Mouse (Mus musculus): ENCODE measurements at regions not wholly inside any gene's neighbourhood (a gene's known extent, or its start where the extent isn't known, plus 50 kb on each side); places are given as distances from the start of the nearest gene placed in this dataset.

- no peak for DNase-seq (ENCODE audit: low read depth, low spot score)
These were observed 484.3 kb upstream of the Etaa1 start for GRCm38 (mm10) chr11:18437834-18438611.

- no peak for DNase-seq (ENCODE audit: low read depth, low spot score)
These were observed 467.4 kb upstream of the Etaa1 start for GRCm38 (mm10) chr11:18421076-18421475.

GRCm38 (mm10) chr11:18413769-18414168, 460.1 kb upstream of the Etaa1 start:
- no peak for DNase-seq (ENCODE audit: low read depth, low spot score)

GRCm38 (mm10) chr11:18408071-18408752, 454.5 kb upstream of the Etaa1 start:
- no peak for DNase-seq (ENCODE audit: low read depth, low spot score)

- peak; percentile 15 for DNase-seq (ENCODE audit: low read depth, low spot score)
These were observed 445.9 kb upstream of the Etaa1 start for GRCm38 (mm10) chr11:18399561-18399960.

- peak; percentile 83 for DNase-seq (ENCODE audit: low read depth, low spot score)
These were observed 442.7 kb upstream of the Etaa1 start for GRCm38 (mm10) chr11:18396397-18396796.

- DNase-seq (ENCODE audit: low read depth, low spot score), result peak; percentile 70
These were observed 442.0 kb upstream of the Etaa1 start for GRCm38 (mm10) chr11:18395631-18396030.

GRCm38 (mm10) chr11:18372813-18373332, 419.2 kb upstream of the Etaa1 start:
- no peak for DNase-seq (ENCODE audit: low read depth, low spot score)

- no peak for DNase-seq (ENCODE audit: low read depth, low spot score)
These were observed 417.6 kb upstream of the Etaa1 start for GRCm38 (mm10) chr11:18371304-18371703.

- peak; percentile 21 for DNase-seq (ENCODE audit: low read depth, low spot score)
These were observed 417.2 kb upstream of the Etaa1 start for GRCm38 (mm10) chr11:18370861-18371260.

GRCm38 (mm10) chr11:18354866-18355265, 401.2 kb upstream of the Etaa1 start:
- no peak for DNase-seq (ENCODE audit: low read depth, low spot score)

GRCm38 (mm10) chr11:18354156-18354555, 400.5 kb upstream of the Etaa1 start:
- DNase-seq (ENCODE audit: low read depth, low spot score), result no peak

GRCm38 (mm10) chr11:18347841-18348240, 394.2 kb upstream of the Etaa1 start:
- DNase-seq (ENCODE audit: low read depth, low spot score), result no peak

- DNase-seq (ENCODE audit: low read depth, low spot score), result no peak
These were observed 360.0 kb upstream of the Etaa1 start for GRCm38 (mm10) chr11:18313510-18314301.

GRCm38 (mm10) chr11:18296194-18297125, 342.8 kb upstream of the Etaa1 start:
- peak; percentile 58 for DNase-seq (ENCODE audit: low read depth, low spot score)

- DNase-seq (ENCODE audit: low read depth, low spot score), result no peak
These were observed 325.0 kb upstream of the Etaa1 start for GRCm38 (mm10) chr11:18278585-18279136.

- DNase-seq (ENCODE audit: low read depth, low spot score), result no peak
These were observed 318.7 kb upstream of the Etaa1 start for GRCm38 (mm10) chr11:18272392-18272791.

GRCm38 (mm10) chr11:18266161-18266560, 312.5 kb upstream of the Etaa1 start:
- no peak for DNase-seq (ENCODE audit: low read depth, low spot score)

GRCm38 (mm10) chr11:18262901-18263300, 309.2 kb upstream of the Etaa1 start:
- no peak for DNase-seq (ENCODE audit: low read depth, low spot score)

GRCm38 (mm10) chr11:18249236-18249635, 295.6 kb upstream of the Etaa1 start:
- peak; percentile 68 for DNase-seq (ENCODE audit: low read depth, low spot score)

GRCm38 (mm10) chr11:18216762-18217161, 263.1 kb upstream of the Etaa1 start:
- no peak for DNase-seq (ENCODE audit: low read depth, low spot score)

Measured in 3T3-L1 (cell line).